Mouse (Mus musculus): ENCODE results near the gene Gm21680. TPM values are rescaled to one million over a fixed set of nuclear protein-coding genes. Genes with fewer than 3 reads are reported as not detected.
"Not testable (repeated sequence)": the region's sequence is repeated elsewhere in the genome, so short reads cannot be mapped to it uniquely, and the experiment has no call there.

The Gm21680 gene
- polyA plus RNA-seq, 1 experiment from 2014 or later: 0.09 TPM

DNA sequence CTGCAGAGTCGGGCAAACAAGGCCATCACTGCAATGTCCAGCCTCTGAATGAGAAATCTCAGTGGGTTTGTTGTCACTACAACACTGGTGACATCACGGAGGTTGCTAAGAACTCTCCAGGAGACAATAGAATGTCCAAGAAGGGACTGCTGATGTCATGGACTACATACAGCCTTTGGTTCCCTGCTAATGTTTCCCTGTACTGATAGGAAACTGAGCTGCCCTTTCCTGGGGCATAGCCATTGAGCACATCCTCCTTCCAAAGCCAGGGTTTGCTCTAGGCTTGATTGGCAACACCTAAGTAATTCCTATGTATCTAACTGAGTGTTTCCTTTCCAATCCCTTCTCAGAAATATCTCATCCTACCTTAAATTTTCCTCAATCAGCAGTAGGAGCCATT, 30.2 kb downstream of the Gm21680 start, which contains the start of gene Gm21663:
Gene Gm21663, minus strand, starts transcription at position 101 of the 400 bp plus-strand sequence.
- WGBS: 59% methylated on average over 2 of the region's 2 CpGs
- H3K4me3 ChIP-seq (ENCODE audit: low read length); H3K27ac ChIP-seq (ENCODE audit: low read depth, low read length); H3K4me2 ChIP-seq (replicated peaks; ENCODE audit: low read depth, low read length); H3K4me1 ChIP-seq (ENCODE audit: control insufficient read depth, insufficient read depth, low read length); H3K36me3 ChIP-seq (ENCODE audit: control insufficient read depth, insufficient read depth, low read length); ATAC-seq (ENCODE audit: low FRiP score, low TSS enrichment); H3K9ac ChIP-seq (ENCODE audit: low read depth, low read length); H3K9me3 ChIP-seq (ENCODE audit: control insufficient read depth, low read length); H3K27me3 ChIP-seq (ENCODE audit: control insufficient read depth, insufficient read depth, low read length): not testable (repeated sequence)

Other genes with a start within 250 kb of the Gm21680 start
- gene Actr3b, start 212.7 kb downstream of the Gm21680 start, polyA plus RNA-seq (2014; fragmentation: Nextera tagmentation; extraction: Ambion mirVana): 5.0 and 5.7 TPM in 2 replicates
- not detected in 2 replicates for gene Gm21663, start 30.3 kb downstream of the Gm21680 start, polyA plus RNA-seq (2014; fragmentation: Nextera tagmentation; extraction: Ambion mirVana)
- gene Gm21671, start 18.2 kb downstream of the Gm21680 start, polyA plus RNA-seq (2014; fragmentation: Nextera tagmentation; extraction: Ambion mirVana): 0.11 and 0.21 TPM in 2 replicates
- 0.07 and 0.23 TPM in 2 replicates for gene Gm21698, start 16.0 kb upstream of the Gm21680 start, polyA plus RNA-seq (2014; fragmentation: Nextera tagmentation; extraction: Ambion mirVana)
- 0.20 TPM in 1 of 2 replicates, not detected in the other for gene Gm1979, start 32.1 kb upstream of the Gm21680 start, polyA plus RNA-seq (2014; fragmentation: Nextera tagmentation; extraction: Ambion mirVana)
- not detected in 2 replicates for gene Gm5862, start 50.3 kb upstream of the Gm21680 start, polyA plus RNA-seq (2014; fragmentation: Nextera tagmentation; extraction: Ambion mirVana)
- gene Speer4a, start 66.9 kb upstream of the Gm21680 start, polyA plus RNA-seq (2014; fragmentation: Nextera tagmentation; extraction: Ambion mirVana): 0.10 TPM in 1 of 2 replicates, not detected in the other
- gene Gm7347, start 85.9 kb upstream of the Gm21680 start, polyA plus RNA-seq (2014; fragmentation: Nextera tagmentation; extraction: Ambion mirVana): 0.11 TPM in 1 of 2 replicates, not detected in the other
- not detected in 2 replicates for gene Gm10471, start 116.6 kb upstream of the Gm21680 start, polyA plus RNA-seq (2014; fragmentation: Nextera tagmentation; extraction: Ambion mirVana)
- 0.10 TPM in 1 of 2 replicates, not detected in the other for gene 5031410I06Rik, start 132.7 kb upstream of the Gm21680 start, polyA plus RNA-seq (2014; fragmentation: Nextera tagmentation; extraction: Ambion mirVana)
- 0.09 TPM in 2 replicates for gene Gm10220, start 148.8 kb upstream of the Gm21680 start, polyA plus RNA-seq (2014; fragmentation: Nextera tagmentation; extraction: Ambion mirVana)

All from kidney, embryonic 14.5 days (tissue).